Mouse (Mus musculus): ENCODE results near the gene Reps2. TPM values are rescaled to one million over a fixed set of nuclear protein-coding genes. Genes with fewer than 3 reads are reported as not detected.
A peak's percentile ranks its signal among the peaks of the same experiment; 100 is the strongest.

Reps2 gene
- polyA plus RNA-seq (2016; fragmentation: Nextera tagmentation; extraction: Ambion mirVana), result 1.7 and 2.0 TPM in 2 replicates

DNA sequence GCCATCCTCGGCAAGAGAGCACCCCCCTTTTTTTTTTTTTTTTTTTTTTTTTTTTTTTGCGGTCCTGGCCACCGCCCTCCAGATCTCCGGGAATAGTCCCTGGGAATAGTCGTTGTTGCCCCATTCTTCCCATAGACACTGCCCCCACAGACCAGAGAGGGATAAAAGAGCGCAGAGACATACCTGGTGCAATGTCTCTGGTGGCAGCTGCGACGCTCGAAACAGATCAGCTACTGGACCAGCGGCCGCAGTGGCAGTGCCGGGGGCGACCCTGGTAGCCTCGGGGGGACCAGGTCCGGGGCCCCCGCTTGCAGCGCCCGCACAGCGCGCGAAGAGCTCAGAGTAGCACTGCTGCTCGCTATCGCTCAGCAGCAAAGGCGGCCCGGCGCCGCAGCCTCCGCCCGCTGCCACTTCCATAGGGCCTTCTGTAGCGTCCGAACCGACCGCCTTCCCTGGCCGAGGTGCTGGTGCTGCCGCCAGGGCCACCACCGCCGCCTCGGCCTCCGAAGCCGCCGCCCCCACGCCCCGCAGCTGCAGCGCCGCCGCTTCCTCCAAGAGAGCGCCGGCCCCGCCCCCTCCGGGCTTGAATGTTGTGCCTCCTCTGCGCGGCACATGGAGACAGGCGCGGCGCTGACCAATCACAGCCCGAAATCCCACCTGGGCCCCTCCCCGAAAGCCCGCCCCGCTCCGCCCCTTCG is at the start of gene Reps2:
Reps2 (minus strand) TSS at position 559 of the 698 bp plus-strand sequence.
- ATAC-seq (ENCODE audit: low FRiP score, low read depth), result peak; percentile 99
- Histone ChIP-seq H3K36me3 (no peaks in the 10 kb centered on the region), H3K4me1 (no peaks in the 10 kb centered on the region), H3K27me3 (peaks cover 33% of the 10 kb centered on the region), H3K9ac (replicated peaks) (peak within 1 kb of the TSS; percentile 53), H3K27ac (replicated peaks) (no peak within 1 kb of the TSS), H3K4me2 (replicated peaks) (peak within 1 kb of the TSS; percentile 71), H3K9me3 (no peaks in the 10 kb centered on the region), H3K4me3 (peak within 1 kb of the TSS; percentile 59)
- 27% methylated on average over 43 of the region's 61 CpGs for WGBS

DNA sequence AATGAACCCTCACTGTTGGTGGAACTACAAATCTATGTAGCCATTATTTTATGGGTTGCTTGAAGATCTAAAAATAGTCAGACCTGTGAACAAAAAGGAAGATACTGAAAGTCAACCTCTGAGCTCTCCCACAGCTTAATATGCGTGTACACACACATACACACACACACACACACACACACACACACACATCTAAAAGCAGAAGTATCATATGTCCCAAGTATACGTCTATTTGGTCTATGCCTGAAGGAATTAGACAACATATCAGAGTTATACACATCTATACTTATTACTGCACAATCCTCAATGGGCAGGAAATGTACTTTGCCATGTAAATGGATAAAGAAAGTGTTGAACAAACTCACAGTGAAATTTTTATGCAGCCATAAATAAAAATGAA is 47.8 kb upstream of the Reps2 start:
- Histone ChIP-seq H3K4me2 (replicated peaks) (no peak overlapping the region), H3K4me1 (no peaks in the 10 kb centered on the region), H3K36me3 (no peaks in the 10 kb centered on the region), H3K9ac (replicated peaks) (no peak overlapping the region), H3K4me3 (no peak overlapping the region), H3K27me3 (no peaks in the 10 kb centered on the region), H3K27ac (replicated peaks) (no peak overlapping the region), H3K9me3 (no peaks in the 10 kb centered on the region)
- WGBS, result 67% methylated on average over 2 of the region's 2 CpGs
- no peak for ATAC-seq (ENCODE audit: low FRiP score, low read depth)

DNA sequence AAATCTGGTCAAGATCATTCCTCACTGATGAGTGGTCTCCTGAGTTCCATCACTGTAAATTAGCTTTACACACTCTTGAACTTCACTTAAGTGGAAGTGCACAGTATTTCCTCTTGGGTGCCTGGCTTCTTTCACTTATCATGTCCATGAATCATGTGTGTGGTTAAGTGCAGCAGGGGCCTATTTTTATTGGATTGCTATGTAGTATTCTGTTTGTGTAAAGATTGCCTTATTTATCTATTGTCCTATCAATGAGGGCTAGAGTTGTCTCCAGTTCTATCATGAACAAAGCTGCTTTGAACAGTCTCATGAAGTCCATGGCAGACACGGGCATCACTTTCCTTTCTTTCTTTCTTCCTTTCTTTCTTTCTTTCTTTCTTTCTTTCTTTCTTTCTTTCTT is 41.9 kb upstream of the Reps2 start:
- Histone ChIP-seq H3K4me3 (no peak overlapping the region), H3K4me2 (replicated peaks) (no peak overlapping the region), H3K27me3 (peaks cover 5% of the 10 kb centered on the region; the same call in 1 of the 2 replicates), H3K9ac (replicated peaks) (no peak overlapping the region), H3K9me3 (no peaks in the 10 kb centered on the region), H3K36me3 (no peaks in the 10 kb centered on the region), H3K27ac (replicated peaks) (no peak overlapping the region), H3K4me1 (no peaks in the 10 kb centered on the region)
- no peak for ATAC-seq (ENCODE audit: low FRiP score, low read depth)
- 80% methylated on average over 1 of the region's 1 CpGs for WGBS

DNA sequence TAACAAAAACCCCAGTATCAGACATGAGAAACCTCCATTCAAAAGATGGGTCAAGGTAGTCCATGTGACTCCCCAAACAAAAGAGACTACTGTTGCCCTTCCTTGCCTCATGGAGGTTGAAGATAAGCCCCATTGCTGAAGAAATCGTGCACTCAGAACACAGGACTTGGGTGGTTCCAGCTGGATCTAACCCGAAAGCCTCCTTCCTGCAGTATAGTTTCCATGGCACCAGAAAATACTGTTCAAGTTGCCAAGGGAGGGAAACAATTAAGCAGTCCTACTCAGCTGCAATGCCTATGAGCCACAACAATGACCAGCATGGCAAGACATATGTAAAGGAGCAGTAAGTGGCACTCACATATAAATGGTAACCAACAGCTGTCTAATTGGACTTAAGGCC is 36.1 kb upstream of the Reps2 start:
- ATAC-seq (ENCODE audit: low FRiP score, low read depth), result no peak

DNA sequence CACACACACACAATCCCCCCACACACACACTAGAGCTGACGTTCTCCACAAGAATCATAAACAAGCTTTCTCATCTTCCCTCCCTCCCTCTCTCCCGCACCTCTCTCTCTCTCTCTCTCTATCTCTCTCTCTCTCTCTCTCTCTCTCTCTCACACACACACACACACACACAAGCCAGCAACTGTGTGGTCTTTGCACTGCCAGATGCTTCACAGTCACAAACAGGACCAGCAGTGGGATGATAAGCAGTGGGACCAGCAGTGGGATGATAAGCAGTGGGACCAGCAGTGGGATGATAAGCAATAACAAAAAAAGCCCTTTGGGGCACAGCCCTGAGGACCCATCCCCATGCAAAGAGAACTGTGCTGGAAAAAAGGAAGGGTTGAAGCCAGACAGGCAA is 35.4 kb upstream of the Reps2 start:
- ATAC-seq (ENCODE audit: low FRiP score, low read depth), result no peak
- Histone ChIP-seq H3K4me2 (replicated peaks) (no peak overlapping the region), H3K4me3 (no peak overlapping the region), H3K27me3 (no peaks in the 10 kb centered on the region; the same call in 1 of the 2 replicates), H3K9me3 (no peaks in the 10 kb centered on the region), H3K4me1 (no peaks in the 10 kb centered on the region), H3K36me3 (no peaks in the 10 kb centered on the region), H3K9ac (replicated peaks) (no peak overlapping the region), H3K27ac (replicated peaks) (no peak overlapping the region)
- 87% methylated on average over 2 of the region's 2 CpGs for WGBS

More for the DNA sequence above, 36.1 kb upstream of the Reps2 start:
- Histone ChIP-seq H3K9ac (replicated peaks) (no peak overlapping the region), H3K27ac (replicated peaks) (no peak overlapping the region), H3K4me1 (no peaks in the 10 kb centered on the region), H3K36me3 (no peaks in the 10 kb centered on the region), H3K4me2 (replicated peaks) (no peak overlapping the region), H3K4me3 (no peak overlapping the region), H3K27me3 (no peaks in the 10 kb centered on the region; the same call in 1 of the 2 replicates), H3K9me3 (no peaks in the 10 kb centered on the region)
- WGBS, result 79% methylated on average over 2 of the region's 2 CpGs

DNA sequence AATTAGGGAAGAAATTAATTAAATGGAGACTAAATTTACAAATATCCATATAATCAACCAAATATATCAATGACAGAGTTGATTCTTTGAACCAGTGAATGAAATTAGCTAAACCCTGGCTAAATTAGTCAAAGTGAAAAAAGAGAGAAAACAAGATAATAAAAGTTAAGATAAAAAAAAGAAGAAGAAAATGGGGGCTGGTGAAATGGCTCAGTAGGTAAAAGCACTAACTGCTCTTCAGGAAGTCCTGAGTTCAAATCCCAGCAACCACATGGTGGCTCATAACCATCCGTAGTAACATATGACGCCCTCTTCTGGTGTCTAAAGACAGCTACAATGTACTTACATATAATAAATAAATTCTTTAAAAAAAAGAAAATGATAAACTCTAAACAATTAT is 22.7 kb upstream of the Reps2 start:
- no peaks in the 10 kb centered on the region for H3K4me1 ChIP-seq
- H3K27ac ChIP-seq (replicated peaks), result no peak overlapping the region
- H3K9ac ChIP-seq (replicated peaks), result no peak overlapping the region
- no peaks in the 10 kb centered on the region for H3K9me3 ChIP-seq
- no peak for ATAC-seq (ENCODE audit: low FRiP score, low read depth)
- no peaks in the 10 kb centered on the region for H3K36me3 ChIP-seq
- H3K27me3 ChIP-seq, result no peaks in the 10 kb centered on the region; the same call in 1 of the 2 replicates
- no peak overlapping the region for H3K4me3 ChIP-seq
- H3K4me2 ChIP-seq (replicated peaks), result no peak overlapping the region
- WGBS, result 71% methylated on average over 2 of the region's 2 CpGs

DNA sequence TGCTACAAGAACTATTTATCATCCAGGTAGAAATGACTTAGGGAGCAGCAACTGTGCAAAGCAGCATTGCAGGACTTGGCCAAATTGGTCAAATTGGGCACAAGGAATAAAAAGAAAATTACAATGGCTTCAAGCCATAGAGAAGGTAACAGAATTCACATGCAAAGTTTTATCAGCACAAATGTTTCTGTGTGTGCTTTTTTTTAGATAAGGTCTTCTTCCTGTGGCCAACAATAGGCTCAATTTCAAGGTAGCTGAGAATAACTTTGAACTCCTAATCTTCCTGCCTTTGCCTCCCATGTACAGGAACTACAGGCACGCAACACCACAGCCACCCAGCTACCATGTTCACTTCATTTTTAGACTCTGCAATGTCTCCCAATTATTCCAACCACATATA is 16.7 kb upstream of the Reps2 start:
- WGBS, result 97% methylated on average over 1 of the region's 1 CpGs
- H3K4me1 ChIP-seq, result no peaks in the 10 kb centered on the region
- no peak overlapping the region for H3K27ac ChIP-seq (replicated peaks)
- no peaks in the 10 kb centered on the region for H3K9me3 ChIP-seq
- no peak for ATAC-seq (ENCODE audit: low FRiP score, low read depth)
- H3K27me3 ChIP-seq, result no peaks in the 10 kb centered on the region; the same call in 1 of the 2 replicates
- no peaks in the 10 kb centered on the region for H3K36me3 ChIP-seq
- no peak overlapping the region for H3K4me2 ChIP-seq (replicated peaks)
- H3K9ac ChIP-seq (replicated peaks), result no peak overlapping the region
- H3K4me3 ChIP-seq, result no peak overlapping the region

DNA sequence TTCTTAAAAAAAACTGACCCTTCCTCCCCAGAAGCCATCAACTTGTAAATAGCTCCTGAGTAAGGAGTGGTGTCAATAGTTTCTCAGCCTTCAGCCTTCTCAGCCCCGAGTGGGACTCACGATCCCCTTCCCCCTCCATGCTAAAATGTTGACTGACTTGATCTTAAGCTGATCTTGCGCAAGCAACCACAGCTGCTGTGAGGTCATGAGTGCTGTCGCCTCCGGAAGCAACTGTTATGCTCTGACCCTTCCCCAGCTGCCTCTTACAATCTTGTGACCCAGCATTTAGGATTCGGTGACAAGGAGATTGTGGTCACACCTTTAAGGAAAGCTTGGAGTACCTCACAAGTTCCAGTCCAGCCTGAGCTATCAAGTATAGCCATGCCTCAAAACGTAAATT is 10.1 kb upstream of the Reps2 start:
- no peak for ATAC-seq (ENCODE audit: low FRiP score, low read depth)
- Histone ChIP-seq H3K27me3 (no peaks in the 10 kb centered on the region; the same call in 1 of the 2 replicates), H3K27ac (replicated peaks) (no peak overlapping the region), H3K4me3 (no peak overlapping the region), H3K4me2 (replicated peaks) (no peak overlapping the region), H3K4me1 (no peaks in the 10 kb centered on the region), H3K9ac (replicated peaks) (no peak overlapping the region), H3K9me3 (no peaks in the 10 kb centered on the region), H3K36me3 (no peaks in the 10 kb centered on the region)
- 87% methylated on average over 7 of the region's 7 CpGs for WGBS

DNA sequence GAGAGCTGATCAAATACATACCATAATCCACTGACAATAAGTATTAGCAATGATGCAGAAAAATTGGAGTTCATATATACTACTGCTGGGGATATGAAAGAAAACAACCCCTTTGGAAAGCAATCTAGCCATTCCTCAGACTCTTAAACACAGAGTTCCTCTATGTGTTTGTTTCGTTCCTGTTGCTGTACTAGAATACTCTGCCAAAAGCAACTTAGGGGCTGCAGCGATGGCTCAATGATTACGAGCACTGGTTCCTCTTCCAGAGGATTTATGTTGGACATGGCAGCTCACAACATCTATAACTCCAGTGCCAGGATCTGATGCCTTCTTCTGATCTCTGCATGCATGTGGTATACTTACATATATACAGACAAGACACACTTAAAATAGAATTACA is 9.0 kb upstream of the Reps2 start:
- H3K4me1 ChIP-seq, result no peaks in the 10 kb centered on the region
- no peak overlapping the region for H3K27ac ChIP-seq (replicated peaks)
- no peaks in the 10 kb centered on the region for H3K36me3 ChIP-seq
- no peaks in the 10 kb centered on the region for H3K9me3 ChIP-seq
- ATAC-seq (ENCODE audit: low FRiP score, low read depth), result no peak
- 97% methylated on average over 3 of the region's 3 CpGs for WGBS
- H3K4me2 ChIP-seq (replicated peaks), result no peak overlapping the region
- H3K4me3 ChIP-seq, result no peak overlapping the region
- H3K9ac ChIP-seq (replicated peaks), result no peak overlapping the region
- H3K27me3 ChIP-seq, result no peaks in the 10 kb centered on the region

DNA sequence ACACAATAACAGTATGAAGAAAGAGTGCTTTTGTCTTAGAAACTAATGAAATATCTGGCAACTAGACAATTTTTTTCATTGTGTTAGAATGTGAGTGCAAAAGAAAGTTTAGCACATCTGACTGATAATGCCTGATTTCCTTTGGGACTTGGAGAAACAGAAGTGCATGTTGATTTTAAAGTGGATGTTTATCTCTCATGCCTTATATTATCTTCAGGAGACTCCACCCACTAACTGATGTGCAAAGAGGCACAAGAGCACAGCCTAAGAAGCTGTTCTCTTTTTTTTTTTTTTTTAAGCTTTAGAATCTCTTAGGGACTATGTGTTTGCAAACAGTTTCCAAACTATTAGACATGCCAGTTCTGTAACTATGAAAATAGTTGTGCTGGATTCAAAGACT is 7.7 kb upstream of the Reps2 start:
- H3K9me3 ChIP-seq, result no peaks in the 10 kb centered on the region
- no peak overlapping the region for H3K27ac ChIP-seq (replicated peaks)
- H3K4me1 ChIP-seq, result no peaks in the 10 kb centered on the region
- H3K36me3 ChIP-seq, result no peaks in the 10 kb centered on the region
- no peak for ATAC-seq (ENCODE audit: low FRiP score, low read depth)
- H3K9ac ChIP-seq (replicated peaks), result no peak overlapping the region
- no peak overlapping the region for H3K4me3 ChIP-seq
- H3K4me2 ChIP-seq (replicated peaks), result no peak overlapping the region
- peaks cover 9% of the 10 kb centered on the region; the same call in 1 of the 2 replicates for H3K27me3 ChIP-seq

DNA sequence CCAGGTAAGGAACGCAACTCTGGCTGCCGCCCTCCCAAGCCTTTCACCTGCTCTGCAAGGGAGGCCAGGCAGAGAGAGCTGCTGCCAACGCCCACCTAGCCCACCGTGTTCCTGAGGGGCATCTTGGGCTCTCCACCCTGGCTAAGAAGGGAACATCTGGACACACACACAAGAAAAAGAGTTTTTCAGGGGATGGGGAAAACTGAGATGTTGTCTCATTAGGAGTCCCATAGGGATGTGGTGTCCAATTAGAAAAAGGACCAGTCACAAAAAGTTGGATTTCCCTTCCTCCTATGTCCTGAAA is 292 bp upstream of the Reps2 start:
- Histone ChIP-seq H3K4me1 (no peaks in the 10 kb centered on the region), H3K9ac (replicated peaks) (no peak overlapping the region), H3K27me3 (peaks cover 33% of the 10 kb centered on the region), H3K27ac (replicated peaks) (no peak overlapping the region), H3K4me2 (replicated peaks) (peak overlapping the region; percentile 71), H3K36me3 (no peaks in the 10 kb centered on the region), H3K4me3 (peak overlapping the region; percentile 59), H3K9me3 (no peaks in the 10 kb centered on the region)
- 30% methylated on average over 4 of the region's 4 CpGs for WGBS
- no peak for ATAC-seq (ENCODE audit: low FRiP score, low read depth)

DNA sequence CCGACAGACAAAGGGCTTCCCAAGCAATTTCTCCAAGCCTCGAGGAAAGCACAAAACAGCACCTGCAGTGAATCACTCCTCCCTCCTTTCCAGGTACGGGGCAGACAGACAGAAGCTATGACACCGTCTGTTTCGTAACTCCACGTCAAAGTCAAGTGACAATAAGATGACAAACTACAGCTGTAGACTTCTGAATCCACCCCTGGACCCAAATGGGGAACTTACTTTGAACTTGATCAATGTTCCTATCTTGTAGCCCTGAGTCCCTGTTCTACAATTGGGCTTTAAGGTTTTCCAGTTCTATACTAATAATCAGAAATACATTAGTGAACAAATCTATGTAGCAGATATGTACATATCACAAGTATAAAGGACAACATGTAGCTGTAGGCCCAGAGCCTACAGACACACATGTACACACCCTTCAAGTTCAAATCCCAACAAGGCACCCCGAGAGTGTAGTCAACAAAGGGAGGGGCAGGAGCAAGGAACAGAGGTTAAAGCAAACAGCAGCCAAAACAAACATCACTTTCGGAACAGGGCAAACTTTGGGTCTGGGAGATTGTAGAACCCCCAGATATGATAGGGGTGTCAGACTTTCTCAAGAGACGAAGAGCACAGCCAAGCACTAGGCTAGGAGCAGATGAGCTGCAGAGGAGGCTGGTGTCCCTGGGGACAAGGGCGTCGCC is 903 bp downstream of the Reps2 start:
- Histone ChIP-seq H3K4me1 (no peaks in the 10 kb centered on the region), H3K36me3 (no peaks in the 10 kb centered on the region), H3K27me3 (peaks cover 36% of the 10 kb centered on the region), H3K27ac (replicated peaks) (no peak overlapping the region), H3K4me2 (replicated peaks) (peak overlapping the region; percentile 71), H3K9ac (replicated peaks) (no peak overlapping the region), H3K9me3 (no peaks in the 10 kb centered on the region), H3K4me3 (peak overlapping the region; percentile 59)
- peak; percentile 49 for ATAC-seq (ENCODE audit: low FRiP score, low read depth)
- 67% methylated on average over 9 of the region's 11 CpGs for WGBS
